Mouse (Mus musculus): ENCODE results near the gene Nr1h2. TPM values are rescaled to one million over a fixed set of nuclear protein-coding genes. Genes with fewer than 3 reads are reported as not detected.

The Nr1h2 gene
- total and polyA plus RNA-seq, 3 experiments = 13.9 to 50.0 (median 43.8) TPM

GRCm38 (mm10) chr7:44535657-44536589 lies 17.8 kb downstream of the Nr1h2 start:
- TF ChIP-seq SIN3A (IDR thresholded peaks at IDR 0.05; ENCODE audit: low read length) (no peak; the same call in 1 of the 2 replicates), EP300 (IDR thresholded peaks at IDR 0.05; ENCODE audit: low read length) (peak; percentile 59), ETS1 (conservative IDR thresholded peaks at IDR 0.05; ENCODE audit: low read depth, low read length) (peak; percentile 98), E2F4 (IDR thresholded peaks at IDR 0.05; ENCODE audit: insufficient replicate concordance, low read depth, low read length) (no peak), RCOR1 (conservative IDR thresholded peaks at IDR 0.05; ENCODE audit: low read depth, low read length) (no peak), TCF12 (IDR thresholded peaks at IDR 0.05; ENCODE audit: low read depth, low read length) (peak; percentile 88), RAD21 (IDR thresholded peaks at IDR 0.05; ENCODE audit: low read depth, low read length) (no peak), MEF2A (IDR thresholded peaks at IDR 0.05; ENCODE audit: borderline replicate concordance, low read depth, low read length) (peak; percentile 34; the same call in 1 of the 2 replicates), JUN (IDR thresholded peaks at IDR 0.05; ENCODE audit: insufficient read depth, low read depth, low read length) (peak; percentile 39; the same call in 1 of the 2 replicates), KAT2A (IDR thresholded peaks at IDR 0.05; ENCODE audit: insufficient replicate concordance, low read length) (no peak), IRF4 (IDR thresholded peaks at IDR 0.05; ENCODE audit: low read depth, low read length) (peak; percentile 75), BHLHE40 (IDR thresholded peaks at IDR 0.05; ENCODE audit: low read depth, low read length) (peak; percentile 77), MYC (IDR thresholded peaks at IDR 0.05; ENCODE audit: low read depth, low read length) (0 out of 2 replicates have a peak, but pooled peaks have one; percentile 31), CHD1 (IDR thresholded peaks at IDR 0.05; ENCODE audit: low read depth, low read length) (no peak), ZKSCAN1 (IDR thresholded peaks at IDR 0.05; ENCODE audit: borderline replicate concordance, low read depth, low read length) (no peak), USF1 (IDR thresholded peaks at IDR 0.05; ENCODE audit: low read depth, low read length) (no peak), SMC3 (IDR thresholded peaks at IDR 0.05; ENCODE audit: low read depth, low read length) (no peak), GABPA (IDR thresholded peaks at IDR 0.05; ENCODE audit: insufficient replicate concordance, low read depth, low read length) (peak; percentile 22; the same call in 1 of the 2 replicates), TBP (conservative IDR thresholded peaks at IDR 0.05; ENCODE audit: low read depth, low read length) (no peak), POLR2AphosphoS2 (IDR thresholded peaks at IDR 0.05; ENCODE audit: low read depth, low read length) (no peak)
- Histone ChIP-seq H3K36me3 (replicated peaks in 1 of 2; ENCODE audit: control insufficient read depth in 1 of 2, insufficient read depth in 1 of 2, low read length in 1 of 2) (peaks cover 56 to 75% of the 10 kb centered on the region in 2 experiments), H3K9me3 (replicated peaks; ENCODE audit: low read length) (no peaks in the 10 kb centered on the region), H3K27me3 (replicated peaks) (no peaks in the 10 kb centered on the region), H3K79me2 (replicated peaks; ENCODE audit: control insufficient read depth, extremely low read depth, insufficient read depth, poor library complexity, severe bottlenecking) (no peaks in the 10 kb centered on the region; the same call in 1 of the 2 replicates), H3K4me3 (replicated peaks in 1 of 3; ENCODE audit: low read depth in 2 of 3, low read length in 2 of 3, poor library complexity in 1 of 3) (no peak overlapping the region), H3K4me1 (ENCODE audit: control insufficient read depth in 1 of 2, insufficient read depth in 2 of 2) (peaks cover 53 to 72% of the 10 kb centered on the region in 2 experiments), H3K4me2 (ENCODE audit: insufficient read depth, low read depth, poor library complexity, severe bottlenecking) (no peak overlapping the region), H3K9ac (ENCODE audit: insufficient read depth, low read depth) (no peak overlapping the region), H3K27ac (ENCODE audit: insufficient read depth, low read depth) (peak overlapping the region; percentile 61)
- peak; percentile 84 for DNase-seq (ENCODE audit: extremely low read depth)
- dilution Hi-C loops (cut with MboI; ENCODE audit: extremely low pct_ligation_motif_present, extremely low pct_unique_long_range_greater_than_20kb, low sequenced_read_pairs) = no loop called here
- in situ Hi-C loops (cut with MboI; ENCODE audit: low pct_ligation_motif_present, low pct_unique_long_range_greater_than_20kb, low sequenced_read_pairs) = no loop called here

All from CH12.LX (cell line).